Mouse (Mus musculus): ENCODE measurements at regions not wholly inside any gene's neighbourhood (a gene's known extent, or its start where the extent isn't known, plus 50 kb on each side); places are given as distances from the start of the nearest gene placed in this dataset.

- no peak for TF ChIP-seq CTCF (IDR thresholded peaks at IDR 0.05; ENCODE audit: borderline replicate concordance, insufficient read depth, low read depth, low read length)
- no peak for TF ChIP-seq POLR2A (IDR thresholded peaks at IDR 0.05; ENCODE audit: borderline replicate concordance, insufficient read depth, low read length)
These were observed 52.3 kb upstream of the Gm11983 start for GRCm38 (mm10) chr11:6889660-6890185.
